Mouse (Mus musculus) neural tube, embryonic 14.5 days (tissue): Measurements from ENCODE around the gene Pex1. TPM values are rescaled to one million over a fixed set of nuclear protein-coding genes. Genes with fewer than 3 reads are reported as not detected.

Source experiments
- ATAC-seq: fragments of 200-750 bp; cut with Nextera tagmentation; 2 replicates; pipeline ENCODE4 v1.8.0; 2017; ENCODE audit warnings: low read depth, mild to moderate bottlenecking, moderate TSS enrichment, moderate library complexity
- H3K27ac ChIP-seq: fragments of 300-500 bp; sonication (generic); 2 replicates; pipeline ENCODE4 v1.5.1; 2014; ENCODE audit warnings: low read depth, mild to moderate bottlenecking, control low read depth, low read length, moderate library complexity, mixed read lengths
- H3K27me3 ChIP-seq: fragments of 300-500 bp; sonication (generic); 2 replicates; pipeline ENCODE4 v1.6.1; 2014; ENCODE audit warnings: low read length; ENCODE audit not compliant: control insufficient read depth, insufficient read depth
- H3K36me3 ChIP-seq: fragments of 300-500 bp; sonication (generic); 2 replicates; pipeline ENCODE4 v1.6.1; 2014; ENCODE audit warnings: low read length, mixed read lengths; ENCODE audit not compliant: control insufficient read depth, insufficient read depth
- H3K4me1 ChIP-seq: fragments of 300-500 bp; sonication (generic); 2 replicates; pipeline ENCODE4 v1.6.1; 2014; ENCODE audit warnings: low read length; ENCODE audit not compliant: control insufficient read depth, insufficient read depth
- H3K4me2 ChIP-seq: fragments of 300-500 bp; sonication (generic); 2 replicates; pipeline ENCODE4 v1.6.1; 2014; ENCODE audit warnings: mild to moderate bottlenecking, low read depth, low read length, control low read depth
- H3K4me3 ChIP-seq: fragments of 300-500 bp; sonication (generic); 2 replicates; pipeline ENCODE4 v1.5.1; 2014; ENCODE audit warnings: low read depth, low read length, control low read depth, mixed read lengths
- H3K9ac ChIP-seq: fragments of 300-500 bp; sonication (generic); replicated peaks from 2 replicates; pipeline ENCODE4 v1.6.1; 2014; ENCODE audit warnings: low read depth, mild to moderate bottlenecking, control low read depth, low read length, mixed read lengths
- H3K9me3 ChIP-seq: fragments of 300-500 bp; sonication (generic); 2 replicates; pipeline ENCODE4 v1.6.1; 2016; ENCODE audit warnings: low read length; ENCODE audit not compliant: control insufficient read depth
- WGBS: fragments of 180-500 bp; shearing (Covaris S2); extraction: QIAGEN DNeasy Blood & Tissue Kit; methylation state at CpG from one replicate; pipeline ENCODE4 v1.1.7; 2014; 5-methylcytosine and 5-hydroxymethylcytosine counted together
- polyA plus RNA-seq: library from polyadenylated mRNA; unstranded; fragments of >200 nt; fragmentation: Nextera tagmentation; extraction: Ambion mirVana; gene quantifications from 2 replicates; pipeline ENCODE4 v1.2.1, GENCODE M21; 2014

Gene Pex1
- polyA plus RNA-seq, 1 experiment from 2014 or later: 25.5 TPM

- 53% methylated on average over 16 of the region's 16 CpGs for WGBS
- Histone ChIP-seq H3K9ac (no peak overlapping the region), H3K27ac (no peak overlapping the region), H3K36me3 (peaks cover 10% of the 10 kb centered on the region), H3K4me2 (no peak overlapping the region), H3K4me1 (no peaks in the 10 kb centered on the region), H3K27me3 (no peaks in the 10 kb centered on the region), H3K9me3 (no peaks in the 10 kb centered on the region), H3K4me3 (no peak overlapping the region)
- ATAC-seq: no peak
Observed at GRCm38 (mm10) chr5:3631512-3632271, 35.8 kb downstream of the Pex1 start.

- peaks cover 4% of the 10 kb centered on the region; the same call in 1 of the 2 replicates for H3K36me3 ChIP-seq
- no peaks in the 10 kb centered on the region for H3K27me3 ChIP-seq
- WGBS: 90% methylated on average over 5 of the region's 5 CpGs
- ATAC-seq: no peak
- H3K27ac ChIP-seq: no peak overlapping the region
- no peak overlapping the region for H3K4me2 ChIP-seq
- H3K4me3 ChIP-seq: no peak overlapping the region
- H3K4me1 ChIP-seq: no peaks in the 10 kb centered on the region
- H3K9ac ChIP-seq: no peak overlapping the region
- no peaks in the 10 kb centered on the region for H3K9me3 ChIP-seq
Observed at GRCm38 (mm10) chr5:3632285-3632684, 36.4 kb downstream of the Pex1 start.

GRCm38 (mm10) chr5:3633315-3633714, 37.4 kb downstream of the Pex1 start:
- WGBS: 89% methylated on average over 13 of the region's 13 CpGs
- Histone ChIP-seq H3K4me1 (no peaks in the 10 kb centered on the region), H3K9me3 (no peaks in the 10 kb centered on the region), H3K36me3 (peaks cover 4% of the 10 kb centered on the region; the same call in 1 of the 2 replicates), H3K27me3 (no peaks in the 10 kb centered on the region), H3K9ac (no peak overlapping the region), H3K4me3 (no peak overlapping the region), H3K4me2 (no peak overlapping the region), H3K27ac (no peak overlapping the region)
- ATAC-seq: peak; percentile 38; the same call in 1 of the 2 replicates

GRCm38 (mm10) chr5:3633951-3634350, 38.1 kb downstream of the Pex1 start:
- Histone ChIP-seq H3K9ac (no peak overlapping the region), H3K27ac (no peak overlapping the region), H3K4me3 (no peak overlapping the region), H3K36me3 (peaks cover 4% of the 10 kb centered on the region; the same call in 1 of the 2 replicates), H3K27me3 (no peaks in the 10 kb centered on the region), H3K4me2 (no peak overlapping the region), H3K9me3 (no peaks in the 10 kb centered on the region), H3K4me1 (no peaks in the 10 kb centered on the region)
- ATAC-seq: no peak
- 69% methylated on average over 4 of the region's 4 CpGs for WGBS

- no peak overlapping the region for H3K27ac ChIP-seq
- no peak overlapping the region for H3K9ac ChIP-seq
- 91% methylated on average over 8 of the region's 8 CpGs for WGBS
Observed at GRCm38 (mm10) chr5:3635286-3635685, 39.4 kb downstream of the Pex1 start.

GRCm38 (mm10) chr5:3644621-3645020, 48.8 kb downstream of the Pex1 start:
- Histone ChIP-seq H3K9me3 (no peaks in the 10 kb centered on the region), H3K4me2 (no peak overlapping the region), H3K36me3 (peaks cover 14% of the 10 kb centered on the region), H3K27me3 (no peaks in the 10 kb centered on the region; the same call in 1 of the 2 replicates), H3K27ac (no peak overlapping the region), H3K4me1 (0 out of 2 replicates have a peak, but pooled peaks cover 10% of the 10 kb centered on the region), H3K9ac (no peak overlapping the region), H3K4me3 (no peak overlapping the region)
- no peak for ATAC-seq
- WGBS: 96% methylated on average over 6 of the region's 6 CpGs

More at GRCm38 (mm10) chr5:3635286-3635685, 39.4 kb downstream of the Pex1 start:
- H3K36me3 ChIP-seq: peaks cover 4% of the 10 kb centered on the region; the same call in 1 of the 2 replicates
- H3K4me1 ChIP-seq: no peaks in the 10 kb centered on the region
- ATAC-seq: no peak
- no peaks in the 10 kb centered on the region for H3K27me3 ChIP-seq
- H3K4me3 ChIP-seq: no peak overlapping the region
- no peaks in the 10 kb centered on the region for H3K9me3 ChIP-seq
- H3K4me2 ChIP-seq: no peak overlapping the region

- Histone ChIP-seq H3K9ac (no peak overlapping the region), H3K9me3 (no peaks in the 10 kb centered on the region), H3K4me2 (no peak overlapping the region), H3K4me3 (no peak overlapping the region), H3K36me3 (peaks cover 14% of the 10 kb centered on the region), H3K27ac (no peak overlapping the region), H3K27me3 (no peaks in the 10 kb centered on the region; the same call in 1 of the 2 replicates), H3K4me1 (0 out of 2 replicates have a peak, but pooled peaks cover 10% of the 10 kb centered on the region)
- WGBS: 92% methylated on average over 6 of the region's 6 CpGs
- no peak for ATAC-seq
Observed at GRCm38 (mm10) chr5:3645326-3645725, 49.5 kb downstream of the Pex1 start.

- H3K4me2 ChIP-seq: peak overlapping the region; percentile 46
- ATAC-seq: no peak
- peaks cover 8% of the 10 kb centered on the region for H3K36me3 ChIP-seq
- no peaks in the 10 kb centered on the region; the same call in 1 of the 2 replicates for H3K27me3 ChIP-seq
- H3K4me3 ChIP-seq: peak overlapping the region; percentile 95
- no peak overlapping the region for H3K27ac ChIP-seq
- H3K4me1 ChIP-seq: 0 out of 2 replicates have a peak, but pooled peaks cover 10% of the 10 kb centered on the region
- H3K9ac ChIP-seq: peak overlapping the region; percentile 84; the same call in 1 of the 2 replicates
- H3K9me3 ChIP-seq: no peaks in the 10 kb centered on the region
- 30% methylated on average over 6 of the region's 6 CpGs for WGBS
Observed at GRCm38 (mm10) chr5:3646539-3646938, 50.7 kb downstream of the Pex1 start.
